Comparison of ENCODE assay signal across 14 mouse cellular contexts in the genomic region with DNA sequence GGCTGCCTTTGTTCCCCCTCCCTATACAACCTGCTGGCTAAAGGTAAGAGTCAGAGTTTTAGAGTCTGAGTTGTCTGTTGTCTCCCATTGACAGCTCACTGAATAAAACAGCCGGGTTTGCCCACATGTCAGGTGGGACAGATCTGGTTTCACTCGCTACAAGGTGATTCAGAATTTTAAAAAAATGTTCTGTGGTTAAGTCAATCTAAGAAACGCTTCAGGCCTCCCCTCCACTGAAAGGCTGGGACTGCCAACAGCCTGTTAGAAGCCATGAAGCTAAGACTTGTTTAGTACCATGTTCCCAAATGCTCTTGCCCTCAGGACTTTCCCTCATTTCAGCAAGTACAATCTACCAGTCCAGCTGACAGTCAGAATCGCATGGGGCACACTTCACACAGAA.
"Had no signal": no experiment of that assay in that cellular context is flagged by ENCODE, and none has a peak within 500 bp of the region (broad histone marks: within the 10 kb centered on the region; RNA-seq: fewer than 3 reads in every experiment).

No protein-coding gene starts in this region.

- H3K9me3 ChIP-seq: liver, embryonic 13.5 days; lung, embryonic 15.5 days; megakaryocyte, embryonic 14.5 days; midbrain, embryonic 15.5 days; neural tube, embryonic 12.5 days had no signal

- H3K27ac ChIP-seq: left cerebral cortex, adult 2 months; liver, embryonic 13.5 days; lung, embryonic 15.5 days; macrophage; midbrain, embryonic 15.5 days; neural tube, embryonic 12.5 days; stomach, postnatal 0 days had no signal

- H3K4me3 ChIP-seq: left cerebral cortex, adult 2 months; liver, embryonic 13.5 days; lung, embryonic 15.5 days; megakaryocyte, embryonic 14.5 days; midbrain, embryonic 15.5 days; neural tube, embryonic 12.5 days had no signal

- H3K36me3 ChIP-seq: liver, embryonic 13.5 days; lung, embryonic 15.5 days; midbrain, embryonic 15.5 days; neural tube, embryonic 12.5 days had no signal

- ATAC-seq: liver, postnatal 0 days; midbrain, embryonic 15.5 days had no signal

- H3K4me2 ChIP-seq: liver, embryonic 13.5 days; lung, embryonic 15.5 days; midbrain, embryonic 11.5 days; midbrain, embryonic 15.5 days; neural tube, embryonic 12.5 days had no signal

- H3K4me1 ChIP-seq: liver, embryonic 13.5 days had no signal

- H3K27me3 ChIP-seq: liver, embryonic 13.5 days; lung, embryonic 15.5 days; midbrain, embryonic 15.5 days; neural tube, embryonic 12.5 days had no signal

- DNase-seq: kidney, postnatal 14 days; liver; liver, embryonic 13.5 days; liver, postnatal 0 days; lung, postnatal 14 days; thymus, postnatal 4 days had no signal

- H3K9ac ChIP-seq: liver, embryonic 13.5 days; liver, postnatal 0 days; lung, embryonic 15.5 days; midbrain, embryonic 15.5 days; neural tube, embryonic 12.5 days had no signal
